Mouse (Mus musculus) stomach, postnatal 0 days (tissue): ENCODE results near the gene 0610030E20Rik.

ENCODE experiments used
- CTCF ChIP-seq: IDR thresholded peaks from 2 replicates; pipeline ENCODE4 v1.5.1; 2016; ENCODE audit warnings: antibody characterized with exemption, low read depth, mild to moderate bottlenecking, moderate library complexity
- EP300 ChIP-seq: optimal IDR thresholded peaks from 2 replicates; pipeline ENCODE3; 2016; ENCODE audit warnings: antibody characterized with exemption

GRCm38 (mm10) chr6:72382494-72382893 lies 35.4 kb downstream of the 0610030E20Rik start:
- no peak for TF ChIP-seq EP300
- no peak for TF ChIP-seq CTCF
